25 mouse cellular contexts compared by ENCODE assay signal in the genomic region with DNA sequence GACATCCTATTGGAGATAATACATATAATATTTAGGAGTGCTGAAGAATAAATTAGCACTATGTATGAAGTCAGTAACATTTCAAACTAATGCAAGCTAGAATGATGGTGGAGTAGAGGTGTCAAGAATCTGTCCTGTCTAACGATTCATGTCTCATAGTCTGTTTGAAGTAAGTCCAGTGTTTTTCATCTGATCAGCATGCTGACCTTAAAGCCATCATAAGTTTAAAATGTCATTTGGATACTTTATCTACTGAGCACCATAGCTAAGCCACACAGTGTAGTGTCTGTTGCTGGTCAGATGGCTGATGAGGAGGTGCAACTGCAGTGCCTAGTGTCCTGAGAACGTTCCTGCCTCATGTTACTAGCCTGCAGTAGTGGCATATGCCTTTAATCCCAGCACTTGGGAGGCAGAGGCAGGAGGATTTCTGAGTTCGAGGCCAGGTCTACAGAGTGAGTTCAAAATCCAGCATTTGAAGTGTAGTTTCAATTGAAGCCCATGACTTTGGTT. TPM values are rescaled to one million over a fixed set of nuclear protein-coding genes. Genes with fewer than 3 reads are reported as not detected.
DNase-seq lines count a peak whose midpoint lies in the region; ATAC-seq and TF ChIP-seq lines count a peak whose summit lies in the region.
"Had no signal": no experiment of that assay in that cellular context is flagged by ENCODE, and none has a peak within 500 bp of the region (broad histone marks: within the 10 kb centered on the region; RNA-seq: fewer than 3 reads in every experiment).

No protein-coding gene starts in this region.

- H3K4me3 ChIP-seq in kidney, embryonic 16.5 days (ENCODE audit: low read length) = no peak overlapping the region
- no peak overlapping the region for H3K4me3 ChIP-seq in testis, adult 2 months (ENCODE audit: control insufficient read depth, low read depth, low read length)
- H3K4me3 ChIP-seq: left cerebral cortex, adult 2 months; midbrain, embryonic 15.5 days had no signal

- no peaks in the 10 kb centered on the region for H3K27me3 ChIP-seq in kidney, embryonic 16.5 days (ENCODE audit: insufficient read depth, low read length)
- H3K27me3 ChIP-seq in testis, adult 2 months (ENCODE audit: control insufficient read depth, insufficient read depth, low read length) = no peaks in the 10 kb centered on the region
- H3K27me3 ChIP-seq: midbrain, embryonic 15.5 days had no signal

- peak overlapping the region; percentile 34; the same call in 1 of the 2 replicates for H3K27ac ChIP-seq in kidney, embryonic 16.5 days (ENCODE audit: low read length)
- peak overlapping the region; percentile 53; the same call in 1 of the 2 replicates for H3K27ac ChIP-seq in testis, adult 2 months (ENCODE audit: control insufficient read depth, insufficient read depth, low read depth, low read length)
- H3K27ac ChIP-seq: left cerebral cortex, adult 2 months; liver, embryonic 14.5 days; midbrain, embryonic 15.5 days had no signal

- H3K9me3 ChIP-seq in kidney, embryonic 16.5 days (ENCODE audit: low read length) = no peaks in the 10 kb centered on the region
- H3K9me3 ChIP-seq: midbrain, embryonic 15.5 days had no signal

- WGBS in kidney, embryonic 16.5 days = 84% methylated on average over 3 of the region's 3 CpGs

- no peak overlapping the region for H3K4me2 ChIP-seq in kidney, embryonic 16.5 days (replicated peaks; ENCODE audit: low read depth, low read length)
- H3K4me2 ChIP-seq: heart, embryonic 11.5 days; midbrain, embryonic 15.5 days had no signal

- ATAC-seq in kidney, embryonic 16.5 days (ENCODE audit: low FRiP score, low TSS enrichment) = no peak
- no peak for ATAC-seq in cerebellum, adult (ENCODE audit: insufficient number of reproducible peaks, low FRiP score, low TSS enrichment)
- ATAC-seq: forebrain, embryonic 16.5 days; midbrain, embryonic 15.5 days had no signal

- H3K36me3 ChIP-seq in kidney, embryonic 16.5 days (ENCODE audit: insufficient read depth, low read length) = no peaks in the 10 kb centered on the region
- H3K36me3 ChIP-seq in testis, adult 2 months (ENCODE audit: control insufficient read depth, insufficient read depth, low read length) = no peaks in the 10 kb centered on the region
- H3K36me3 ChIP-seq: midbrain, embryonic 15.5 days had no signal

- H3K9ac ChIP-seq in kidney, embryonic 16.5 days (replicated peaks; ENCODE audit: low read length) = no peak overlapping the region
- H3K9ac ChIP-seq: liver, embryonic 14.5 days; midbrain, embryonic 15.5 days had no signal

- no peak for TF ChIP-seq CTCF in testis, adult 2 months (IDR thresholded peaks at IDR 0.05; ENCODE audit: control insufficient read depth, insufficient read depth, insufficient replicate concordance, low read depth, low read length)

- intact Hi-C loops in gastrocnemius, postnatal 14 days (cut with DNase I; ENCODE audit: low total_unique reads) = no loop called here
- intact Hi-C loops in left cerebral cortex, postnatal 4 days (cut with DNase I) = no loop called here

- peaks cover 29% of the 10 kb centered on the region for H3K4me1 ChIP-seq in kidney, embryonic 16.5 days (ENCODE audit: insufficient read depth, low read length)
- no peaks in the 10 kb centered on the region for H3K4me1 ChIP-seq in testis, adult 2 months (ENCODE audit: control insufficient read depth, insufficient read depth, low read length)
- H3K4me1 ChIP-seq: midbrain, embryonic 15.5 days had no signal

- peak; percentile 55 for DNase-seq in gastrocnemius, adult 18-20 months (ENCODE audit: low spot score)
- DNase-seq in gastrocnemius, postnatal 14 days = no peak
- no peak for DNase-seq in kidney, postnatal 36 days
- no peak for DNase-seq in testis, postnatal 10 days (ENCODE audit: low spot score)
- DNase-seq in left cerebral cortex, postnatal 4 days = no peak
- DNase-seq: cerebellum, adult 18-20 months; cerebellum, postnatal 36 days; kidney, adult 8-10 months; lung, postnatal 4 days; retina, postnatal 1 day; spleen, adult 18-20 months; thymus, postnatal 4 days had no signal

- no peak for TF ChIP-seq POLR2A in testis, adult 2 months (IDR thresholded peaks at IDR 0.05; ENCODE audit: control insufficient read depth, low read depth, low read length)

RNA-seq across cellular contexts. Expression of a gene that starts 36.4 kb away (rescaled TPM):
- total RNA-seq in gastrocnemius, adult 18-20 months (2021) = 10 to 100 TPM; 54.9 to 94.0 TPM
- 10 to 100 TPM; 42.2 to 57.2 TPM for total RNA-seq in gastrocnemius, postnatal 14 days (2021)
- polyA plus RNA-seq in kidney, embryonic 16.5 days (2015; fragmentation: Nextera tagmentation; extraction: Ambion mirVana) = 0.90 and 0.91 TPM in 2 replicates
- 4.5 and 4.9 TPM in 2 replicates for polyA plus RNA-seq in testis, adult 2 months (2012; rRNA removed)
- 1 to 10 TPM; 4.0 to 5.4 TPM for total RNA-seq in left cerebral cortex, postnatal 4 days (2021)
- polyA plus RNA-seq: embryonic facial prominence, embryonic 11.5 days; heart, embryonic 11.5 days; limb, embryonic 11.5 days; midbrain, embryonic 15.5 days had no signal

RNA-seq across cellular contexts. Expression of a gene that starts 58.5 kb away (rescaled TPM):
- total RNA-seq in gastrocnemius, adult 18-20 months (2021) = under 1 TPM in 1 of 2 experiments, not detected in 1; 0.12 TPM
- total RNA-seq in gastrocnemius, postnatal 14 days (2021) = not detected
- polyA plus RNA-seq in kidney, embryonic 16.5 days (2015; fragmentation: Nextera tagmentation; extraction: Ambion mirVana) = 0.13 TPM in 1 of 2 replicates, not detected in the other
- polyA plus RNA-seq in testis, adult 2 months (2012; rRNA removed) = 0.07 TPM in 1 of 2 replicates, not detected in the other
- total RNA-seq in left cerebral cortex, postnatal 4 days (2021) = not detected
- total RNA-seq: layer of hippocampus, adult 8-10 months; left cerebral cortex, adult 2 months had no signal
- polyA plus RNA-seq: adrenal gland, adult 2 months; brain, embryonic 14.5 days; forebrain, embryonic 16.5 days; heart, embryonic 11.5 days; midbrain, embryonic 15.5 days had no signal

Comparison
In these comparisons a context has a peak if more than half of its experiments do, and no peak if none do; other contexts are left out.
1. RNA of a gene that starts 36.4 kb away (total RNA-seq): 54.9 to 94.0 TPM in gastrocnemius, adult 18-20 months and 42.2 to 57.2 TPM in gastrocnemius, postnatal 14 days; 4.0 to 5.4 TPM in left cerebral cortex, postnatal 4 days; every median in the first group is over 4 times any median in the second.